Mouse (Mus musculus) heart, embryonic 13.5 days (tissue): ENCODE measurements around the gene Hspa4l. TPM values are rescaled to one million over a fixed set of nuclear protein-coding genes. Genes with fewer than 3 reads are reported as not detected.

Source experiments
- polyA plus RNA-seq: library from polyadenylated mRNA; unstranded; fragments of >200 nt; fragmentation: Nextera tagmentation; extraction: Ambion mirVana; gene quantifications from 2 replicates; pipeline ENCODE4 v1.2.1, GENCODE M21; 2015

Gene Hspa4l
- polyA plus RNA-seq, 1 experiment from 2014 or later = 25.8 TPM

Other genes starting within 250 kb of the Hspa4l start
- 2.8 and 3.1 TPM in 2 replicates for gene Intu, start 213.2 kb upstream of the Hspa4l start, polyA plus RNA-seq
- 0.66 and 1.1 TPM in 2 replicates for gene Slc25a31, start 35.6 kb upstream of the Hspa4l start, polyA plus RNA-seq
- gene Plk4, start 55.5 kb downstream of the Hspa4l start, polyA plus RNA-seq = 32.3 and 39.3 TPM in 2 replicates
- gene Mfsd8, start 102.4 kb downstream of the Hspa4l start, polyA plus RNA-seq = 5.3 and 5.5 TPM in 2 replicates
- gene Abhd18, start 102.5 kb downstream of the Hspa4l start, polyA plus RNA-seq = 13.7 and 14.3 TPM in 2 replicates
- 0.15 and 0.25 TPM in 2 replicates for gene 1700034I23Rik, start 158.0 kb downstream of the Hspa4l start, polyA plus RNA-seq
- 10.0 and 11.3 TPM in 2 replicates for gene Larp1b, start 205.3 kb downstream of the Hspa4l start, polyA plus RNA-seq